Mouse (Mus musculus) c-Kit-positive CD71-negative TER-119-negative erythroid progenitor cells, embryonic 14.5 days (primary cell): ENCODE results near the gene Cd164l2.

Experiments used
- DNase-seq: peaks from one replicate; pipeline ENCODE4 v3.0.0-alpha.2; 2013; ENCODE audit warnings: low read depth

Cd164l2 gene

GRCm38 (mm10) chr4:133257798-133258408 lies 46.0 kb downstream of the Cd164l2 start:
- no peak for DNase-seq

GRCm38 (mm10) chr4:133261641-133262374 lies 49.9 kb downstream of the Cd164l2 start:
- no peak for DNase-seq

- DNase-seq: no peak
Observed at GRCm38 (mm10) chr4:133262375-133262765, 50.4 kb downstream of the Cd164l2 start.

- DNase-seq: no peak
Observed at GRCm38 (mm10) chr4:133262882-133263281, 51.0 kb downstream of the Cd164l2 start, which contains the start of gene Sytl1. TSS of gene Sytl1 (minus strand) at chr4:133263113.

DNA sequence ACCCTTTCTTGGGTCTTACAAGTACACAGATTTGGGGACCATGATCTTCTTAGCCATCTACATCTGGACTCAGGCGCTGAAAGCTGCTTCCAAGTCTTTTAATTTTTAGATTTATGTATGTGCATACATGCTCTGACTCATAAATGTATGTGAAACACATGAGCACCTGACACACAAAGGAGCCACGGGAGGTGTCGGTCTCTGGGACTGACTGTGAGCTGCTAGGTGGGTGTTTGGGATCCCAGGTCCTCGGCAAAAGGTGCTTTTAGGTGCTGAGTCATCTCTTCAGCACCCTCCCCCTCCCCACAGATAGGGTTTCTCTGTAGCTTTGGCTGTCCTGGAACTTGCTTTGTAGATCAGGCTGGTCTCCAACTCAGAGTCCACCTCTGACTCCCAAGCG lies 51.8 kb downstream of the Cd164l2 start:
- DNase-seq: no peak

- no peak for DNase-seq
Observed at GRCm38 (mm10) chr4:133264559-133264958, 52.6 kb downstream of the Cd164l2 start.

DNA sequence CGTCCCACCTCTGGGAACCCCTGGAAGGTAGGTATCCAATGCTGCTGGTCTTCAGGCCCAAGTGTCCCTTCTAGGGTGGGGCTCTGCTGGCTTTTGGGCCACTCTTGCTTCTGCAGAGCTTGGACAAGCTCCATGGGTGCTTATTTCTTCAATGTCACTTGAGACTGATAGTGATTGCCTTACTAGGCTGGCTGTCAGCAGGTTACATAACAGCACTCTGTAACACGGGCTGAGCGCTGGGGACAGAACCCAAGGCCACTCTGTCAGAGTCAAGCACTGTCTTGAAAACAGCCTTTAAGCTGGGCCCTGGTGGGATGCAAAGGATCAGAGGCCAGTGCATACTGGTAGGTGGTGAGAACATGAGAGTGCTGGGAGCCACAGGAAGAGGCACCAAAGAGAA lies 53.4 kb downstream of the Cd164l2 start:
- DNase-seq: no peak

DNA sequence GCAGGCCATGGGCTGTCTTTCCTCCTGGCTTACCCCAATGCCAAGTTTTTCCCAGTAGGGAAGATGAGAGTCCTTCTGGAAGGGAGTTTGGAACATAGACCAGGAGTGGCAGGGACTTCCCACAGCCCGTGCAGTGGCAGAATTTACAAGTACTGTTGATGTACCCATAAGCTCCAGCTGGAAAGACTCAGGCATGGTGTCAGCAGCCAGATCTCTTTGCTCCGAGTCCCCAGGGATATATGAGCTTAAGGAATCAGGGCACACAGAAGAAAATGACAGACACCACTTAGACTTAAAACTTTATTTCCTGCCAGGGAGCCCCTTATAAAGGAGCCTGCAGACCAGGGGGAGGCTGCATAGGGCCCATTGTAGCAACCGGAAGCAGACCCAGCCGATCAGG lies 53.8 kb downstream of the Cd164l2 start:
- no peak for DNase-seq

GRCm38 (mm10) chr4:133266248-133266880 lies 54.4 kb downstream of the Cd164l2 start:
- no peak for DNase-seq

GRCm38 (mm10) chr4:133268931-133269330 lies 57.0 kb downstream of the Cd164l2 start:
- no peak for DNase-seq

DNA sequence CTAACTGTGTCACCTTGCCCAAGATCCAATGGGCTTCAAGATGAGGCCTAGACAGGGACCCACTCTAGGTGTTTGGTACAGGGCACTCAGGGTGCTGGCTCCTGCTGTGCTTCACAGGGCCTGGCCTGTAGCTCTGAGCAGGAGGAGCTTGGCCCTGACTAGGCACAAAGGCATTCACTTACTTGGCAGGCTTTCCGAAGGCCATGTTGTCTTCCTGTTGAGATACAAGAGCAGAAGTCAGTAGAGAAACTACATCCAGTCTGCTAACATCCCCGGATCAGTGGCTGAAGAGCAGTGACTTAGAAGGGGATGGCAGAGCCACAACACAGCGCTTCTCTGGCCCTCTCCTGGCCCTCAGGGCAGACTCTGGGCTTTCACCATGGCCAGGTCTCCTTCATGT lies 57.7 kb downstream of the Cd164l2 start:
- no peak for DNase-seq

GRCm38 (mm10) chr4:133270929-133271328 lies 59.0 kb downstream of the Cd164l2 start:
- no peak for DNase-seq
